Mouse (Mus musculus): ENCODE measurements around the gene Olfr980. TPM values are rescaled to one million over a fixed set of nuclear protein-coding genes. Genes with fewer than 3 reads are reported as not detected.
"Not testable (repeated sequence)": the region's sequence is repeated elsewhere in the genome, so short reads cannot be mapped to it uniquely, and the experiment has no call there.

Gene Olfr980
- total RNA-seq (2021): not detected
- long read RNA-seq, experiment 1: 0 reads
- long read RNA-seq, experiment 2: 0 reads

DNA sequence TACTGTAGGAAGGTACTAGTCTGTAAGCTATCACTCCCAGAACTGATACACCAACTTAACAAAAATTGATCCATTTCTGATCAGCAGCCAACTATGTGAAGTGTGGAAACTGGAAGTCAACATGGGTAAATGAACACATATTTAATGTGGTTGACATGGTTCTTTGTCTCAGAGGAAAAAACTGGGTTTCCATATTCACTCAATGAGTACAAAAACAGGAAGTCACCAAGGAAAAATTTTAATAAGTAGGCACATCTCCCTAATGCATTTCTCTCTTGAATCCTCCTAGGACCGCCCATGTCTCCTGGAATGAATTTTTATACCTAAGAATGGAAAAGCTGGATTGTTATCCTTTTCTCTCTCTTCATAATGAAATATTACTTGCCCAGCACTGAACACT lies at the start of gene Olfr980:
Gene Olfr980, minus strand, starts transcription at position 101 of the 400 bp plus-strand sequence.
- no peak for DNase-seq

DNA sequence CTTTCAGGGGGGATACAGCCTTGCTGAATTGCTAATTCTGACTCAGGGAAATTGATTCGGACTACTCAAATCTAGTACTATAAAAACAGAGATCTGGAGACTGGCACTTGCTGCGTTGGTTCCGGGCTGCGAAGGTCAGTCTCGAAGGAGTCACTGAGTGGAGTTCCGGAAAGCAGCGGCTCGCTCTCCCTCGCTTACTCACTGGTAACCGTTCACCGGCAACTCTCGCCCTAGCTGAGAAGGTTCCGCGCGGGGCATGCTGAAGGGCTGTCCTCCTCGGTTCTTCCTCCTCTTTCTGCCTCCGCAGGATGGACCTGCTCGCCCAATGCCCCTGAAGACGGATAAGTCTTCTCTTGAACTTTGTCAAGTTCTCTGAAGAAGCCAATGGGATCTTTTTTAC lies 40.8 kb upstream of the Olfr980 start:
- DNase-seq: no peak
- intact Hi-C loops (cut with DNase I): no loop called here

More for the DNA sequence above, at the start of gene Olfr980:
- intact Hi-C loops (cut with DNase I): no loop called here

DNA sequence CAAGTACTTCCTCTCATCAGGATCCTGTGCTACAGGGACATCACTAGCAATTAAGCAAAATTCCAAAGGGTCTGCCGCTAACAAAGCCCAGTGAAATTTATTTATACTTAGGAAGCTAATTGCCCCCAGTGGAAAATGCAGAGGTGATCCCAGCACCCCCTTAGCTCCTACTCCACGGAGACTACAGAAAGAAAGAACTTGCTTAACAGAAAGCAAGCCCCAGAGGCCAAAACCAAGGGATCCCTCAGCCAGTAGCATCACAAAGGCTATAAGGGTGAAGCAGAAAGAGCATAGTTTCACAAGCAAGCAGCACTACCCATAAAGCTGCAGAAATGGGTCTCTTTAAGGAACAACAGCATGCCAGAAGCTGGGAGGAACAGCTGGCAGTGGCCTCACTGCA lies 11.8 kb upstream of the Olfr980 start, which contains the start of gene Olfr981:
Gene Olfr981, plus strand, starts transcription at position 301 of the 400 bp plus-strand sequence.
- intact Hi-C loops (cut with DNase I): no loop called here
- DNase-seq: no peak

DNA sequence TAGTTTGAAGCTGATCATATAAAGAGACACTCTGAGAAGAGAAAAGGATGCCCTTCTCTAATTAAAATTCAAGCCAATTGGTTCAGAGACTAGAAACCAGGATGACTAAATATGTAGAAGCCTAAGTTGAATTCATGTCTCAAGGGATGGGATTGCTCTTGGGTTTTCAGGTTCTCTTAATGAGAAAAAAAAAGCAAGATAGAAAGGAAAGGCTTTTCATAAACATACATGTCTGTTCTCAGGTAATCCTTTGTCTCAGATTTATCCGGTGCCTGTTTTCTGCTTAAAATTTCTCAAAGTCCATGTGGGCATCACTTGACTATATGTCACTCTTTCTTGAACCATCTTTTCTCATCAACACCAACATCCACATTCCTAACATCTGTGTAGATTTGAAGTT lies 6.0 kb downstream of the Olfr980 start, which contains the start of gene Olfr979:
Gene Olfr979, minus strand, starts transcription at position 101 of the 400 bp plus-strand sequence.
- DNase-seq: no peak
- intact Hi-C loops (cut with DNase I): no loop called here

GRCm38 (mm10) chr9:39991813-39992212 lies 17.6 kb downstream of the Olfr980 start, which contains the start of gene Olfr978:
Olfr978 (plus strand) TSS chr9:39992113.
- no peak for DNase-seq
- intact Hi-C loops (cut with DNase I): no loop called here

DNA sequence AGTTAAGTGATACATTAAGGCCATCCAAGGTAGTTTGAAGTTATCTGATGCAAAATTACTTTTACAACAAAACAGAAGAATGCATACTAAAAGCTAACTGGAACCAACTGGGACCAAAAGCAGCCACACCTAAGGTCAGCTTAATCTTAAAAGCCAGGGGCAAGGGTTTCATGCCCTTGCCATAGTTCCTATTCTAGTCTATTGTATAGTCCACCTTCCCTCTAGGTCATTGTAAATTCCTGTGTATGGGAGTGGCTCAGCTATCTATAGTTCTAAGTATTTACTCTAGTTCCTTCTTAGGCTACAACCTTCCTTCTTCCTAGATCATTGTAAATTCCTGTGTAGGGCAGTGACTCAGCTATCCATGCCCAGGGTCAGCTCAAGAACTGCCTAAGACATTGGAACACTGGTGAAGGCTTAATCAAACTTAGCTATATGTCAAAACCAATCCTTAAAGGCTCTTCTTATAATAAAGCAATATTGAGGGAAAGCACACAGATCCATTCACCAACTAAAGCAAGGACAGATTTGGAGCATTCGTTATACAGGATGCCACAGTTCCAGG lies 32.7 kb downstream of the Olfr980 start:
- DNase-seq; intact Hi-C loops (cut with DNase I): not testable (repeated sequence)

- DNase-seq; intact Hi-C loops (cut with DNase I): not testable (repeated sequence)
These were observed 48.3 kb downstream of the Olfr980 start, which contains the start of gene Olfr976 for GRCm38 (mm10) chr9:39961033-39961432. Olfr976 (minus strand) TSS chr9:39961133.

Other genes with a start within 250 kb of the Olfr980 start
- not detected for gene Olfr968, start 226.3 kb downstream of the Olfr980 start, total RNA-seq (2021)
- gene Olfr969, start 218.6 kb downstream of the Olfr980 start, total RNA-seq (2021): not detected
- not detected for gene Olfr970, start 200.7 kb downstream of the Olfr980 start, total RNA-seq (2021)
- not detected for gene Olfr971, start 172.7 kb downstream of the Olfr980 start, total RNA-seq (2021)
- gene Olfr972, start 143.2 kb downstream of the Olfr980 start, total RNA-seq (2021): not detected
- gene Olfr229, start 102.2 kb downstream of the Olfr980 start, total RNA-seq (2021): not detected
- gene Olfr974, start 72.1 kb downstream of the Olfr980 start, total RNA-seq (2021): not detected
- not detected for gene Olfr975, start 57.5 kb downstream of the Olfr980 start, total RNA-seq (2021)
- not detected for gene Olfr976, start 48.4 kb downstream of the Olfr980 start, total RNA-seq (2021)
- not detected for gene Olfr978, start 17.5 kb downstream of the Olfr980 start, total RNA-seq (2021)
- gene Olfr979, start 6.1 kb downstream of the Olfr980 start, total RNA-seq (2021): not detected
- not detected for gene Olfr981, start 11.9 kb upstream of the Olfr980 start, total RNA-seq (2021)
- not detected for gene Olfr982, start 64.2 kb upstream of the Olfr980 start, total RNA-seq (2021)
- not detected for gene Olfr983, start 84.0 kb upstream of the Olfr980 start, total RNA-seq (2021)
- gene Olfr984, start 104.6 kb upstream of the Olfr980 start, total RNA-seq (2021): not detected
- gene Olfr985, start 120.6 kb upstream of the Olfr980 start, total RNA-seq (2021): not detected
- not detected for gene Tmem225, start 138.5 kb upstream of the Olfr980 start, total RNA-seq (2021)
- gene Olfr986, start 171.3 kb upstream of the Olfr980 start, total RNA-seq (2021): not detected
- gene Zfp202, start 182.7 kb upstream of the Olfr980 start, total RNA-seq (2021): 1 to 10 TPM; 1.4 to 1.6 TPM